Mouse (Mus musculus) cerebellum, adult 2 months (tissue): Measurements from ENCODE around the gene Scrn2. TPM values are rescaled to one million over a fixed set of nuclear protein-coding genes. Genes with fewer than 3 reads are reported as not detected.

Experiments used
- DNase-seq, 2 experiments: peaks; one replicate each; pipeline ENCODE4 v3.0.0; 2021
- H3K27ac ChIP-seq: fragments of 200-500 bp; 2 replicates; pipeline ENCODE4 v1.5.1; 2012; ENCODE audit warnings: low read length, control low read depth, inconsistent platforms; ENCODE audit not compliant: insufficient read depth
- H3K27me3 ChIP-seq: fragments of 200-500 bp; 2 replicates; pipeline ENCODE4 v1.6.1; 2012; ENCODE audit warnings: inconsistent platforms, mild to moderate bottlenecking, low read length, moderate library complexity; ENCODE audit not compliant: control insufficient read depth, insufficient read depth
- H3K4me1 ChIP-seq: fragments of 200-500 bp; 2 replicates; pipeline ENCODE4 v1.6.1; 2011; ENCODE audit warnings: low read length; ENCODE audit not compliant: control insufficient read depth, insufficient read depth
- H3K4me3 ChIP-seq: fragments of 200-500 bp; replicated peaks from 2 replicates; pipeline ENCODE3; 2011; ENCODE audit warnings: mild to moderate bottlenecking, low read depth, low read length, control low read depth; ENCODE audit not compliant: insufficient read depth
- CTCF ChIP-seq: fragments of 200-500 bp; IDR thresholded peaks from 2 replicates; pipeline ENCODE4 v1.5.1; 2011; ENCODE audit warnings: low read depth, mild to moderate bottlenecking, control low read depth, low read length, moderate library complexity, borderline replicate concordance; ENCODE audit not compliant: insufficient read depth
- POLR2A ChIP-seq: fragments of 200-500 bp; IDR thresholded peaks from 2 replicates; pipeline ENCODE4 v1.6.1; 2011; ENCODE audit warnings: low read length, control low read depth, borderline replicate concordance; ENCODE audit not compliant: insufficient read depth
- WGBS: fragments of 180-500 bp; shearing (Covaris S2); methylation state at CpG from one replicate; pipeline ENCODE4 v1.1.7; 2018; 5-methylcytosine and 5-hydroxymethylcytosine counted together
- polyA plus RNA-seq: library from polyadenylated mRNA; depleted of rRNA; stranded (reverse); fragments of >200 nt; gene quantifications from 2 replicates; pipeline ENCODE4 v1.2.3, GENCODE M21; 2012

The Scrn2 gene
- polyA plus RNA-seq, 1 experiment, result 12.2 TPM

DNA sequence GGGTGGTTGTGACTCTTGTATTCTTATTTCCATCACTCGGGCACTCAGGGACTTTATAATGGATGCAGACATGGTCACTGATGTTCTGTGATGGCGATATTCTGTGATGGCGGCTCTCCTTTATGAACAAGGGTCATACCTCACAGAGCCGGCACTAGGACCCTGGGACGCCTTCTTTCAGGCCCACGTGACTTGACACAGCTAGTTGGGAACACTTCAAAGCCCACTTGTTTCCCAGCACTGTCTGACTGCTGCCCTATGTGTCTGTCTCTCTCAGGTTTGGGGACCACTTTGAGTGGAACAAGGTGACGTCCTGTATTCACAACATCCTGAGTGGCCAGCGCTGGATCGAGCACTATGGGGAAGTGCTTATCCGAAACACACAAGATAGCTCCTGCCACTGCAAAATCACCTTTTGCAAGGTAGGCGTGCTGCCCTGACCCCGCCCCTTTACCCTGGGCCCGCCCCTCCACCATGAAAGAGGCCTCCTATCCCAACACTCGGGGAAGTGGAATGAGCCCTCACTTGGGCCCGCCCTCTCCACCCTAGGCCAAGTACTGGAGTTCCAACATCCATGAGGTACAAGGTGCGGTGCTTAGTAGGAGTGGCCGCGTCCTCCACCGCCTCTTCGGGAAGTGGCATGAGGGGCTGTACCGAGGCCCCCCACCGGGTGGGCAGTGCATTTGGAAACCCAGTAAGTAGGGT, 37.1 kb downstream of the Scrn2 start:
- WGBS, result 63% methylated on average over 22 of the region's 22 CpGs

DNA sequence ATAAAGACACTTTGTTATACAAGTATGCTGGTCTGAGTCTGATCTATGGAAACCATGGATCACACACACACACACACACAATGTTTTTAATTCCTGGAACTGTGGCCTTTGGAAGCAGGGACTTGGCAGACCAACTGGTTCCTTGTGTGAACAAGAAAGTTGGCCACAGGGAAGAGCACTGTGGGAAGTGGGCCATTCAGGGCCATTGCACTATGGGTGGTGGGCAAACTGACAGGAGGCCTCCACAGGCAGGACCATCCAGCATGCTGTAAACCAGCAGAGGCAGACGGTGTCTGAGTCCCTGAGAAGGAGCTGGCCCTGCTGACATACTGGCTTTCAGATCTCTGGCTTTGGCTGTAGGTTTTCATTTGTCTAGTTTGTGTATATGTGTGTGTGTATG, 39.6 kb downstream of the Scrn2 start:
- no peak for DNase-seq
- H3K27me3 ChIP-seq, result no peaks in the 10 kb centered on the region
- 10% methylated on average over 1 of the region's 1 CpGs for WGBS
- H3K4me3 ChIP-seq, result no peak overlapping the region
- peaks cover 4% of the 10 kb centered on the region; the same call in 1 of the 2 replicates for H3K4me1 ChIP-seq
- H3K27ac ChIP-seq, result no peak overlapping the region
- TF ChIP-seq POLR2A (no peak), CTCF (no peak)

More for the DNA sequence above, 37.1 kb downstream of the Scrn2 start:
- Histone ChIP-seq H3K4me1 (peaks cover 4% of the 10 kb centered on the region; the same call in 1 of the 2 replicates), H3K4me3 (no peak overlapping the region), H3K27me3 (no peaks in the 10 kb centered on the region), H3K27ac (no peak overlapping the region)
- no peak for DNase-seq
- TF ChIP-seq POLR2A, result no peak
- TF ChIP-seq CTCF, result no peak

DNA sequence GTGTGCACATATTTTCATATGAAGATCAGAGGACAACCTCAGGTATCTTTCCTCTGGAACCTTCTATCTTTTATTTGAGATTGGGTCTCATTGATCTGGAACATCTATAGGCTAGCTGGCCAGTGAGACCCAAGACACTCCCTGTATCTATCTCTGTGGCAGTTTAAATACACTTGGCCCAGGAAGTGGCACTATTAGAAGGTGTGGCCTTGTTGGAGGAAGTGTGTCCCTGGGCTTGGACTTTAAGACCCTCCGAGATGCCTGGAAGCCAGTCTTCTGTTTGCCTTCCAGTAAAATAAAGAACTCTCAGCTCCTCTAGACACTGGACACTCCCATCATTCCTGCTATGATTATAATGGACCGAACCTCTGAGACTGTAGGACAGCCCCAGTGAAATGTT, 40.0 kb downstream of the Scrn2 start:
- Histone ChIP-seq H3K4me1 (peaks cover 4% of the 10 kb centered on the region; the same call in 1 of the 2 replicates), H3K27ac (no peak overlapping the region), H3K4me3 (no peak overlapping the region), H3K27me3 (no peaks in the 10 kb centered on the region)
- DNase-seq, result no peak
- TF ChIP-seq POLR2A (no peak), CTCF (no peak)
- WGBS, result 87% methylated on average over 2 of the region's 2 CpGs

DNA sequence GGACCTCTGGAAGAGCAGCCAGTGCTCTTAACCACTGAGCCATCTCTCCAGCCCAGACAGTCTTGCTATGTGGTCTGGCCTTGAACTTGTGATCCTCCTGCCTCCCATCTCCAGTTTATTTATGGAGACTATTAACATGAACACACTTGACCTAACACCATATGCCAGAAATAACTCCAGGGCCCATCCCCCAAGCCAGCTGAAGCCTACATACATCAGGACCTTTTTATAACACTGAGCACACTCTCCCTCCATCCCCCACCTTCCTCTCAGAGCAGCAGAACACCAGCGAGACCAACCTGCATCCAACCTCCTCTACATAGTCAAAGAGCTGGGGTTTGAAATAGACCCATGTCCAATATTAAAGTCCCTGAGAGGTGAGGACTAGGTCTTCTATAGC, 41.4 kb downstream of the Scrn2 start:
- H3K27me3 ChIP-seq, result no peaks in the 10 kb centered on the region
- WGBS, result 90% methylated on average over 1 of the region's 1 CpGs
- no peak overlapping the region for H3K27ac ChIP-seq
- H3K4me3 ChIP-seq, result no peak overlapping the region
- H3K4me1 ChIP-seq, result peaks cover 4% of the 10 kb centered on the region; the same call in 1 of the 2 replicates
- no peak for DNase-seq
- TF ChIP-seq POLR2A (no peak), CTCF (no peak)

DNA sequence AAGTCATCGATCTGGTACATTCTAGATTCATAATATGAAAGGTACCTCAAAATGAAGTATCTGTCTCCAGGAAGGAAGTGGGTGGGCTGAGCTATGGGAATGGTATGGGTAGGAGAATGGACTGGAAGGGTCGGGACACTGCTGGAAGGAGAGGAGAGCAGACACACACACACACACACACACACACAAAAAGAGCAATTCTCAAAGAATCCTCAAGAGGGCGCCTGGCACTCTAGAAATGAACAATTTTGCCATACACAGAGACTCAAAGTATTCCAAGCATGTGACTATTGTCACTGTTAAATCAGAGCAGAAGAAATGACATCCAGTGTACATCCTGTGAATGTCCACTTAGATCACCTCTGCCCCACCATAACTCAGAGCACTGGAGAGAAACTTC, 42.8 kb downstream of the Scrn2 start:
- DNase-seq, result peak in 1 of 2 experiments; percentile 38

GRCm38 (mm10) chr11:97074235-97074634, 44.5 kb downstream of the Scrn2 start:
- peaks cover 3% of the 10 kb centered on the region; the same call in 1 of the 2 replicates for H3K4me1 ChIP-seq
- no peaks in the 10 kb centered on the region for H3K27me3 ChIP-seq
- no peak for DNase-seq
- no peak overlapping the region for H3K27ac ChIP-seq
- no peak overlapping the region for H3K4me3 ChIP-seq
- 68% methylated on average over 8 of the region's 8 CpGs for WGBS
- TF ChIP-seq POLR2A, result no peak
- TF ChIP-seq CTCF, result no peak

More for the DNA sequence above, 42.8 kb downstream of the Scrn2 start:
- Histone ChIP-seq H3K4me1 (peaks cover 4% of the 10 kb centered on the region; the same call in 1 of the 2 replicates), H3K27ac (no peak overlapping the region), H3K4me3 (no peak overlapping the region), H3K27me3 (no peaks in the 10 kb centered on the region)
- TF ChIP-seq CTCF (peak; percentile 61), POLR2A (no peak)
- 29% methylated on average over 3 of the region's 3 CpGs for WGBS

- DNase-seq, result no peak
- Histone ChIP-seq H3K4me3 (no peak overlapping the region), H3K27me3 (no peaks in the 10 kb centered on the region), H3K4me1 (no peaks in the 10 kb centered on the region), H3K27ac (no peak overlapping the region)
- no peak for TF ChIP-seq CTCF
- no peak for TF ChIP-seq POLR2A
- 67% methylated on average over 4 of the region's 4 CpGs for WGBS
These were observed 49.0 kb downstream of the Scrn2 start for GRCm38 (mm10) chr11:97078751-97079150.

GRCm38 (mm10) chr11:97080291-97080690, 50.6 kb downstream of the Scrn2 start:
- H3K4me3 ChIP-seq, result no peak overlapping the region
- no peaks in the 10 kb centered on the region for H3K4me1 ChIP-seq
- no peaks in the 10 kb centered on the region for H3K27me3 ChIP-seq
- no peak overlapping the region for H3K27ac ChIP-seq
- 40% methylated on average over 9 of the region's 9 CpGs for WGBS
- DNase-seq, result no peak
- TF ChIP-seq POLR2A (no peak), CTCF (no peak)
